14 mouse cellular contexts compared by ENCODE assay signal in genomic region chr2:32921801-32922380, GRCm38 (mm10).
"Had no signal": no experiment of that assay in that cellular context is flagged by ENCODE, and none has a peak within 500 bp of the region (broad histone marks: within the 10 kb centered on the region; RNA-seq: fewer than 3 reads in every experiment).

No protein-coding gene starts in this region.

- H3K4me2 ChIP-seq: intestine, embryonic 15.5 days; kidney, embryonic 15.5 days; liver, embryonic 13.5 days; midbrain, embryonic 13.5 days; neural tube, embryonic 13.5 days had no signal

- H3K27me3 ChIP-seq: intestine, embryonic 15.5 days; kidney, embryonic 15.5 days; liver, embryonic 13.5 days; midbrain, embryonic 13.5 days; neural tube, embryonic 13.5 days had no signal

- H3K9me3 ChIP-seq: intestine, embryonic 15.5 days; kidney, embryonic 15.5 days; liver, embryonic 13.5 days; midbrain, embryonic 13.5 days; neural tube, embryonic 13.5 days had no signal

- H3K9ac ChIP-seq: intestine, embryonic 15.5 days; kidney, embryonic 15.5 days; liver, embryonic 13.5 days; midbrain, embryonic 13.5 days; neural tube, embryonic 13.5 days had no signal

- ATAC-seq: intestine, embryonic 15.5 days; midbrain, embryonic 13.5 days had no signal

- H3K4me1 ChIP-seq: intestine, embryonic 15.5 days; midbrain, embryonic 13.5 days; neural tube, embryonic 13.5 days had no signal

- H3K4me3 ChIP-seq: intestine, embryonic 15.5 days; kidney, embryonic 15.5 days; liver, embryonic 13.5 days; midbrain, embryonic 13.5 days; neural tube, embryonic 13.5 days had no signal

- H3K27ac ChIP-seq: intestine, embryonic 15.5 days; kidney, embryonic 15.5 days; liver, embryonic 13.5 days; midbrain, embryonic 13.5 days; neural tube, embryonic 13.5 days had no signal

- DNase-seq: kidney, adult 11 months; kidney, adult 8-10 months; kidney, postnatal 10 days; kidney, postnatal 36 days; layer of hippocampus, adult 9-11 months; liver, embryonic 13.5 days; lung, adult 2 months; lung, postnatal 14 days; lung, postnatal 4 days; thymus, postnatal 25 days had no signal
